Mouse (Mus musculus): ENCODE measurements around the gene Fmo5. TPM values are rescaled to one million over a fixed set of nuclear protein-coding genes. Genes with fewer than 3 reads are reported as not detected.

The Fmo5 gene
- polyA plus RNA-seq, 1 experiment from 2014 or later = 4.4 TPM

- peak within 1 kb of the TSS; percentile 91 for H3K4me3 ChIP-seq
- peak within 1 kb of the TSS; percentile 88 for H3K4me2 ChIP-seq
- H3K27ac ChIP-seq (replicated peaks) = peak within 1 kb of the TSS; percentile 83
- H3K4me1 ChIP-seq = peaks cover 41% of the 10 kb centered on the region
- peaks cover 7% of the 10 kb centered on the region for H3K9me3 ChIP-seq
- no peaks in the 10 kb centered on the region for H3K27me3 ChIP-seq (replicated peaks)
- WGBS = 3% methylated on average over 49 of the region's 51 CpGs
- ATAC-seq (ENCODE audit: extremely low read depth, insufficient number of reproducible peaks, low FRiP score, low TSS enrichment) = peak; percentile 93
- H3K9ac ChIP-seq = peak within 1 kb of the TSS; percentile 91
- peaks cover 7% of the 10 kb centered on the region for H3K36me3 ChIP-seq
Measured at GRCm38 (mm10) chr3:97657655-97658411, 29.2 kb downstream of the Fmo5 start, which contains the start of gene Prkab2. Gene Prkab2, plus strand, starts transcription at chr3:97658193.

DNA sequence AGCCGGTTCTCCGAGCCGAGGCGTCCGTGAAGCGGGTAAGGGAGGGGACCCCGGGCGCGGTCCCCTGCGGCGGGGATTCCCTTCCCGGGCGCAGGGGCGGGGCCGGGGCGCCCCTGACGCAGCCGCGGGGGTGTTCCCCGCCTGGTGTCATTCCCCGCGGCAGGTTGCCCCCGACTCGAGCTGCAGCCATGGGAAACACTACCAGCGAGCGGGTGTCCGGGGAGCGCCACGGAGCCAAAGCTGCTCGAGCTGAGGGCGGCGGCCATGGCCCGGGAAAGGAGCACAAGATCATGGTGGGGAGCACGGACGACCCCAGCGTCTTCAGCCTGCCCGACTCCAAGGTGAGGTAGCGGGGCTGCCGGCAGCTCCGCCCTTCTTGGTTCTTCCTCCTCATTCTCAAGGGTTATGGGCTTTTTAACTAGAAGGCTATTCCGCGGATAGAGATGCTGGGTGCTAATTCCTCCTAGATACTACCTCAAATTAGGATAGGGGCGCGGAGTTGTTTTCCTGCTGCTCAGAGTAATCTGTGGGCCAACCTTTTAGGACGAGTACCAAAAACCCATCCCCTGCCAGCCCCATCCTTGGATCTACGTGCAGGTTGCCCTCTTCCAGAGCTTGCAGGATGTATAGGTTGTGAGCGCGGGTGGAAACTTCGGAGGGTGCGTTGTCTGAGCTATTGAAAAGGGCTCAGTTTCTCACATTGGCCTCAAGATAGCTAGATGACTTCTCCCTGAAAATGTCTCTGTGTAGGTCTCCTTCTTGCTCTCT, 30.0 kb downstream of the Fmo5 start:
- peaks cover 7% of the 10 kb centered on the region for H3K9me3 ChIP-seq
- under 1% methylated on average over 46 of the region's 50 CpGs for whole genome bisulfite sequencing

DNA sequence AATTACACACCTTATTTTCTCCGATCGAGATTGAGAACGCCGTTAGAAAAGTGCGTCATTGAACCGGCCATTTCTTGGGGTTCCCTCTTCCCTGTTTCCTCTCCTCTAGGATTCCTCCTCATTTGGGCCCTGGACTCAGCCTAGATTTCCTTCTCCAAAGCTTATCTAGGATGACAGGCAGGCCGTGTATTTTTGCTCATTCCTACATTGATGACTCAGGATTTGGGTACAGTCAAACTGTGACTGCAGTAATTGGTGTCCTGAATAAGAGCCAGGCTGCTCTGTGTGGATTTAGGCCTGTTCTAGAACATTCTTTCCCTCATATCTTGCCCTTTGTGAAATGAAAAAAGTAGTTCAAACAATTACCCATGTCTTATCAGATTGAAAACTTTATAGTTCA, 31.1 kb downstream of the Fmo5 start:
- no peaks in the 10 kb centered on the region for H3K27me3 ChIP-seq (replicated peaks)
- H3K4me1 ChIP-seq = peaks cover 37% of the 10 kb centered on the region
- peak overlapping the region; percentile 88 for H3K4me2 ChIP-seq
- WGBS = 79% methylated on average over 7 of the region's 7 CpGs
- H3K9me3 ChIP-seq = peaks cover 3% of the 10 kb centered on the region
- H3K4me3 ChIP-seq = peak overlapping the region; percentile 91; the same call in 1 of the 2 replicates
- H3K27ac ChIP-seq (replicated peaks) = no peak overlapping the region
- no peak for ATAC-seq (ENCODE audit: extremely low read depth, insufficient number of reproducible peaks, low FRiP score, low TSS enrichment)
- peaks cover 26% of the 10 kb centered on the region for H3K36me3 ChIP-seq
- peak overlapping the region; percentile 91 for H3K9ac ChIP-seq

More for the DNA sequence above, 30.0 kb downstream of the Fmo5 start:
- Histone ChIP-seq H3K9ac (peak overlapping the region; percentile 91), H3K36me3 (peaks cover 15% of the 10 kb centered on the region), H3K4me1 (peaks cover 37% of the 10 kb centered on the region), H3K27me3 (replicated peaks) (no peaks in the 10 kb centered on the region), H3K27ac (replicated peaks) (peak overlapping the region; percentile 83), H3K4me3 (peak overlapping the region; percentile 91), H3K4me2 (peak overlapping the region; percentile 88)
- peak; percentile 83 for ATAC-seq (ENCODE audit: extremely low read depth, insufficient number of reproducible peaks, low FRiP score, low TSS enrichment)

DNA sequence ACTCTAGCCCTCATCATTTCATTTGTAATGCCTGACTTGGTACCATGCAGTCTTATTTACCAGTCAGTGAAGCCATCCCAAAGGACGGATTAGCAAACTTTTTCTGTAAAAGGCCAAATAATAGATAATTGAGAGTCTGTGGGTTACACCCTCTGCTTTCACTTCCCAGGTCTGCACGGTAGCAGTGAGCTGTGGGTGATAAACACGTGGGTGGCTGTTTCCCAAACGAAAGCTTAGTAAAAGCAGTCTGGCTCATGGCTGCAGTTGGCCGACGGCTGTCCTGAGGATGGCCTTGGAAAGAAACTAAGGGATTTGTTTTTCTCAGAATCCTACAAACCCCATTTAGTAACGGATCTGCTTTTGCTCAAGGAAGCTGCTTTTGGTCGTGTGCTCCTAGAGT, 32.6 kb downstream of the Fmo5 start:
- H3K9ac ChIP-seq = peak overlapping the region; percentile 28; the same call in 1 of the 2 replicates
- no peaks in the 10 kb centered on the region for H3K9me3 ChIP-seq
- 52% methylated on average over 8 of the region's 8 CpGs for WGBS
- no peak overlapping the region for H3K4me3 ChIP-seq
- H3K27ac ChIP-seq (replicated peaks) = no peak overlapping the region
- no peak for ATAC-seq (ENCODE audit: extremely low read depth, insufficient number of reproducible peaks, low FRiP score, low TSS enrichment)
- no peaks in the 10 kb centered on the region for H3K27me3 ChIP-seq (replicated peaks)
- H3K4me1 ChIP-seq = peaks cover 40% of the 10 kb centered on the region
- no peak overlapping the region for H3K4me2 ChIP-seq
- peaks cover 37% of the 10 kb centered on the region for H3K36me3 ChIP-seq

DNA sequence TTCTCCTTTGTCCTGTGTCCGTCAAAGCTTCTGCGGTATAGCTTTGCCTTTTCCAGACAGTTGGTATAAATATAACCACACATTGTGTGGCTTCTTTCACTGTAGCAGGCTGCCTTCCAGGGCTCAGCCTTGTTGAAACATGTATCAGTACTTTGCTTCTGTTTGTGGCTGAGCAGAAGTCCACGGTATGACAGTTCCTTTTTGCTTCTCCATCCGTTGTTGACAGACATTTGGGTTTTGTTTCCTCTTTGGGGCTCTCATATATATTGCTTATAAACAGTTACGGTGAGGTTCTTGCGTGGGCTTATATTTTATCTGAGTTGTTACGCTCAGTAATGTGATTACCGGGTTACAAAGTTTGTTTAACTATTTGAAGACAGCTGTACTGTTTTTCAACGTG, 36.9 kb downstream of the Fmo5 start:
- no peak for ATAC-seq (ENCODE audit: extremely low read depth, insufficient number of reproducible peaks, low FRiP score, low TSS enrichment)
- H3K4me3 ChIP-seq = no peak overlapping the region
- H3K36me3 ChIP-seq = peaks cover 77% of the 10 kb centered on the region
- H3K9ac ChIP-seq = 0 out of 2 replicates have a peak overlapping the region, but pooled peaks have one; percentile 8
- no peaks in the 10 kb centered on the region for H3K27me3 ChIP-seq (replicated peaks)
- peak overlapping the region; percentile 40 for H3K27ac ChIP-seq (replicated peaks)
- WGBS = 55% methylated on average over 9 of the region's 9 CpGs
- no peaks in the 10 kb centered on the region for H3K9me3 ChIP-seq
- H3K4me1 ChIP-seq = peaks cover 35% of the 10 kb centered on the region
- H3K4me2 ChIP-seq = no peak overlapping the region

DNA sequence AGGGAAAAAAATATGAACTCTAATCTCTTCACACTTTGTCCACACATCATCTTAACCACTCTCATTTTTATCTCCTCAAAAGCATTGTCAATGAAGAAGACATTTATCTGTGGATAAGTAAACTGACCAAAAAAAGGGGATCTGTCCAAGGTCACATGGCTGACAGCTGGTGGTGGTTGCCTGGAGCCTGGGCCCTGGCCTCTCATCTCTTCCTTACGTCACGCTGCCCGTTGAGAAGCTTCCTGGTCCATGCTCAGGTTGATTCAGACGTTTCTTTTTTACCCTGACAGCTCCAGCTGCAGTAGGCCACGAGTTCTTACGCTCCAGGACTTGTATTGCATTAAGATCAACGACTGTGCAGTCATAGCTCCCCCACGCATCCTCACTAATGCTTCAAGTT, 37.5 kb downstream of the Fmo5 start:
- Histone ChIP-seq H3K4me2 (no peak overlapping the region), H3K27me3 (replicated peaks) (no peaks in the 10 kb centered on the region), H3K9me3 (no peaks in the 10 kb centered on the region), H3K4me1 (peaks cover 32% of the 10 kb centered on the region), H3K9ac (0 out of 2 replicates have a peak overlapping the region, but pooled peaks have one; percentile 6), H3K27ac (replicated peaks) (peak overlapping the region; percentile 40), H3K36me3 (peaks cover 84% of the 10 kb centered on the region), H3K4me3 (no peak overlapping the region)
- ATAC-seq (ENCODE audit: extremely low read depth, insufficient number of reproducible peaks, low FRiP score, low TSS enrichment) = no peak
- 49% methylated on average over 8 of the region's 8 CpGs for WGBS

DNA sequence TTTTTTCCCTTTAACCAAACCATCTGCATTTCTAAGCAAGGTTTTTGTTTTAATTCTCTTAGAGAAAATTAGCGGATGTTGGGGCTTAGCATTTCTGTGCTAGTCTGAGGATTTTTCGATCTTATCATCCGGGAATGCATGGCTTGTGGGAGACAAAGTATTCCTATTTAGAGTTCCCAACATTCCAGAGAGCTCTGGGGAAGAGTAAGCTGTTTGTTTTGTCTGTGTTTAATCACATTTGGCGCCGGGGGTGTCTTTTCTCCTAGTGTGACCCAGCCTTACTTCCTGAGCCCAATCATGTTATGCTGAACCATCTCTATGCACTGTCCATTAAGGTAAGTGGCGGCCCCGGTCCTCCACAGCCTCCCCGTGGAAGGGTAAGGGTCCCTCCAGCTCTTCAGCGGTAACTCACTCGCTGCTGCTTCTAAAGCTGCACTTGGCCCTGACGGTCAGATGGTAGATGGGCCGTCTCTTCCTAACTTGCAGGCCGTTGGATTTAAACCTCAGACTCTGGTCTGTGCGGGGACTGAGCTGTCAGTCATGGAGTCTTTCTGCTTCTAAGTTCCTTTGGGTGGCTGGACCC, 38.6 kb downstream of the Fmo5 start:
- Histone ChIP-seq H3K9me3 (no peaks in the 10 kb centered on the region), H3K4me3 (no peak overlapping the region), H3K27ac (replicated peaks) (peak overlapping the region; percentile 59), H3K4me1 (peaks cover 32% of the 10 kb centered on the region), H3K4me2 (peak overlapping the region; percentile 30), H3K27me3 (replicated peaks) (no peaks in the 10 kb centered on the region), H3K36me3 (peaks cover 93% of the 10 kb centered on the region), H3K9ac (peak overlapping the region; percentile 56)
- 41% methylated on average over 14 of the region's 14 CpGs for WGBS
- ATAC-seq (ENCODE audit: extremely low read depth, insufficient number of reproducible peaks, low FRiP score, low TSS enrichment) = no peak

DNA sequence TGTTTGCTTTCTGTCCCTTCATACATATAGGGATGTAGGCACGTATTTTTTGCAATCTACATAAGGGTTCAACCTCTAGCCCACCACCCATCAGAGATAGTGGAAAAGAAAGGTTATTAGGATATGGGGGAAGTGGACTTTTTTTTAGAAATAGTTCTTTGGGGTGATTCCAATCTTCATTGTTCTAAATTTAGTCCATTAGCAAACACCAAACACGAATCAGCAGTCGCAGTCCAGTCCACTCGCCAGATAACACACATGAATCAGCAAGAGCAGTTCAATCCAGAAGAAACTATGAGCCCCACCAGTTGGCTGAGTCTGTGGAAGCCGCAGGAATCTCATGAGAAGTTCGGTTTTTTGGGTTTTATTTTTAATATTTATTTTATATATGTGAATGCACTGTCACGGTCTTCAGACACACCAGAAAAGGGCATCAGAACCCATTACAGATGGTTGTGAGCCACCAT, 46.1 kb downstream of the Fmo5 start, which contains the start of gene Gm17651:
Gene Gm17651, minus strand, starts transcription at position 51 of the 467 bp plus-strand sequence.
- Histone ChIP-seq H3K4me3 (no peak within 1 kb of the TSS), H3K4me2 (no peak within 1 kb of the TSS), H3K27ac (replicated peaks) (no peak within 1 kb of the TSS), H3K4me1 (no peaks in the 10 kb centered on the region), H3K9me3 (no peaks in the 10 kb centered on the region), H3K36me3 (peaks cover 31% of the 10 kb centered on the region), H3K9ac (no peak within 1 kb of the TSS), H3K27me3 (replicated peaks) (peaks cover 6% of the 10 kb centered on the region)
- no peak for ATAC-seq (ENCODE audit: extremely low read depth, insufficient number of reproducible peaks, low FRiP score, low TSS enrichment)
- WGBS = 67% methylated on average over 7 of the region's 7 CpGs

DNA sequence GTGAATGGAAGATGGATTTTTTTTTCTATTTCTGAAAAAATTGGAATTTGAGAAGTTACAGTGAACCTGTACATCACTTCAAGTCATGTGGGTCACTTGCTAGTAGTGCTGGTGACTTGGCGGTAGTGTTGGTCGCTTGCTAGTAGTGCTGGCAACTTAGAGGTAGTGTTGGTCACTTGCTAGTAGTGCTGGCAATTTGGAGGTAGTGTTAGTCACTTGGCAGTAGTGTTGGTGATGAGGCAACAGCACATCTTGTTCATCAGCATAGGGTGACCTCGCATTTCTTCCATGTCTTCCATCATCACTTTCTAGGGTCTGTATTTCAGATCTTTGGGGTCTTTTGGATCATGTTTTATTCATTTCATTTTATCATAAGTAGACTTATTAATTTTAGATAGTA, 47.5 kb downstream of the Fmo5 start:
- H3K27ac ChIP-seq (replicated peaks) = no peak overlapping the region
- H3K4me1 ChIP-seq = peaks cover under 1% of the 10 kb centered on the region; the same call in 1 of the 2 replicates
- no peak for ATAC-seq (ENCODE audit: extremely low read depth, insufficient number of reproducible peaks, low FRiP score, low TSS enrichment)
- no peak overlapping the region for H3K9ac ChIP-seq
- no peak overlapping the region for H3K4me3 ChIP-seq
- no peak overlapping the region for H3K4me2 ChIP-seq
- H3K27me3 ChIP-seq (replicated peaks) = peaks cover 9% of the 10 kb centered on the region
- H3K36me3 ChIP-seq = peaks cover 16% of the 10 kb centered on the region
- H3K9me3 ChIP-seq = no peaks in the 10 kb centered on the region
- 92% methylated on average over 3 of the region's 3 CpGs for WGBS

DNA sequence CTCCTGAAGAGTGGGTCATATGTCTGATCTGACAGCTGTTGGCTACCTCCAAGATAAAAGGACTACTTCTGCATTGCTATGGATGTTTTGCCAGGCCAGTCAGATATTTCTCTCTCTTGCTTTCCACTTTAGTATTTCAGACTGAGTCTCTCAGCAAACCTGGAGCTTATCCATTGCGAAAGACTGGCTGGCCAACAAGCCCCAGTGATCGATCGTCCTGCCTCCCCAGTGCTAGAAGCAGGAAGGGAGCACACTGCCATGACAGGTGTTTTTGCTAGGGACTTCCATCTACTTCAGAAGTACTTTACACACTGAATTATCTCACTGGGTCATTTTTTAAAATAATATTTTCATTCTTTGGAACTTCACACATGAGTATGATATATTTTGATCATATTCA, 49.8 kb downstream of the Fmo5 start:
- H3K9me3 ChIP-seq = no peaks in the 10 kb centered on the region
- H3K4me2 ChIP-seq = no peak overlapping the region
- H3K4me3 ChIP-seq = no peak overlapping the region
- no peak overlapping the region for H3K27ac ChIP-seq (replicated peaks)
- H3K4me1 ChIP-seq = peaks cover 21% of the 10 kb centered on the region
- no peak for ATAC-seq (ENCODE audit: extremely low read depth, insufficient number of reproducible peaks, low FRiP score, low TSS enrichment)
- H3K36me3 ChIP-seq = no peaks in the 10 kb centered on the region
- no peak overlapping the region for H3K9ac ChIP-seq
- H3K27me3 ChIP-seq (replicated peaks) = peaks cover 9% of the 10 kb centered on the region
- 90% methylated on average over 3 of the region's 3 CpGs for WGBS

Measured in heart, embryonic 13.5 days (tissue).